Mouse (Mus musculus) cerebellum, adult 9-10 months (tissue): ENCODE data around the gene Olfr728.

Source experiments
- DNase-seq: peaks from one replicate; pipeline ENCODE4 v3.0.0; 2022

The Olfr728 gene

DNA sequence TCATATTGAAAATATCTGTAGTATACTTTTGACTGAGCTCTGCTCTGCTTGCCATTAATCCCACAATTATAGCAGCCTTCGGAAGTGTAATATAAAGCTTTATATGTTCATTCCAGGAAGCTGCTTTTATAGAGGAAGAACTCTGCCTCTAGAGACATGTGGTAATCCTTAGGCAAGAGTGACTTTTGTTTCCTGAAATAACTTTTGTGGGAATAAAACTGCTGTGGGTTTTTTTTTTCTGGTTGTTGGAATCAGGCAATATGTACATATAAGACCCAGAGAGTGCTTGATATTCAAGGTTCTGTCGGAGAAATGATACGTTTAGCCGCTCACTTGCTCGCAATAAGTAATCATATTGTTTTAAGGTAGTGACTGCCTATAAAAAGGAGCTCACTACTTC lies at the start of gene Olfr728:
Gene Olfr728, minus strand, starts transcription at position 101 of the 400 bp plus-strand sequence.
- DNase-seq = no peak

DNA sequence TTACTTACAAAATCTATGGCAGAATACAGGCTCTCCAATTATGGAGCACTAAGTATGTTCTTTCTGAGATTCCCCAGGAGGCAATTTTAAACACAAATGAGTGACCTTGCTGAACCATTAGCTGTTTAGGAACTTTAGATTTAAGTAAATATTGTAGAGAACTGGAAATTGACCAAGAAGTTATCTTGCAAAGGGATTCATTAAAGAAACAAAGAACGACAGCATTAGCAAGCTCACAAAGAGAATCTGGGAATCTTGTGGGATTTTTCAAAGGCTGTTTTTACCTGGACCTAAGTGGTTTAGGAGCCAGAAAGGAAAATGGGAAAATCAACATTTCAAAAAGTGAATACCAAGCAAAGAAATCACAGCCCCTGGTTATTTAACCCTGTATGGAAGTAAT lies 45.6 kb upstream of the Olfr728 start, which contains the start of gene Olfr730:
Gene Olfr730, minus strand, starts transcription at position 101 of the 400 bp plus-strand sequence.
- no peak for DNase-seq

DNA sequence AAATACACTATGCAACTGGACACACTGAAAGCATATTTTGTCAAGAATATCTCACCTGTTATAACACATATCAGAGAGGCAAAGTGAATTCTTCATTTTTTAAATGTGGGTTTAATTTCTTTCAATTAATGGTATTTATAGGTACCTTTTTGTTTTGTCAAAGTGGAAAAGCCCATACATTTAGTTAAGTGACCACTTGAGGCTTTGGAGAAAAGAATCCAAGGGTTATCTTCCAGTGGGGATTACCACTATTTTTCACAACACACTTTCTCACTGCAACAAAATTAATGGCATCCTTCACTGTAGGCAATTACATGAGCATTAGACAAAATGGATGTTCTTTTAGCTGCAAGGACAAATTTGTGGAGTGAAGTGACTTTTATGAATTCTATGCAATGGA lies 10.3 kb upstream of the Olfr728 start, which contains the start of gene Olfr729:
Gene Olfr729, minus strand, starts transcription at position 101 of the 400 bp plus-strand sequence.
- DNase-seq = no peak

DNA sequence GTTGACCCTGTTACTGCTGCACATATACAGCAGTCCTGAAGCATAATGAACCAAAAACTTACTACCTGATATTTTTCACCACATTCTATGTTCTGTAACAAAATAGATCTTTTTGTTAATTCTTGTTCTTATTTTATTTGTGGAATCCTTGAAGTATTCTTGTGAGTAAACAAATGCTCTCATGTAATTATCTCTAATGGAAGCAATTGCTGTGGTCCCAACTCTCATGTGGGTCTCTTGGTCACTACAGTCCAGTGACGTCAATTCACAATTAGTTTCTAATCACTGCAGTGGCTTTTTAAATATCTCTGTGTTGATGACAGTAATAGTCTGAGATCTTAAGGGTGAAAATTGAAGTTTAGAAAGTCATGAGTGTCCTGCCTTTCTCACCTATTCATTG lies 19.6 kb downstream of the Olfr728 start, which contains the start of gene Olfr727:
Gene Olfr727, plus strand, starts transcription at position 301 of the 400 bp plus-strand sequence.
- no peak for DNase-seq

DNA sequence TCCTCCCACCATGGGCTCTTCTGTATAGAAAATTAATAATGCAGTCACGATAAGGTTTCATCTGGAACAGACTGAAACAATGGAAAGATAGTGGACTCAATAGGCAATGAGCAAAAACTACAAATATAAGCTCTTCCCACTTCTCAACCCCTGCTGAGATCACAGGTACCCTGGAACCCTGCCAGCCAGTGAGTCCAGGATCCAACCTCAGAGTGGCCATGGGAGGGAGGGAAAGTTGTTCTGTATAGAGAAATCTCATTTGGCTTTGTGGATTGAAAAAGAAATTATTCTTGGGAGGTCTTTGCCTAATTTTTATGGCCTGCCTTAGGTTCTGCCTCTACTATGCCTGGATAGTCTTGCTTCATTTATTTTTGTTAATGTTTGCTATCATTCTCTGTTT lies 51.6 kb downstream of the Olfr728 start, which contains the start of gene Olfr726:
Gene Olfr726, minus strand, starts transcription at position 101 of the 400 bp plus-strand sequence.
- DNase-seq = no peak
